Mouse (Mus musculus) thymus, postnatal 25 days (tissue): ENCODE data around the gene Cdk5r1.

Experiments
- DNase-seq: peaks from one replicate; pipeline ENCODE4 v3.0.0; 2022

Cdk5r1 gene

DNA sequence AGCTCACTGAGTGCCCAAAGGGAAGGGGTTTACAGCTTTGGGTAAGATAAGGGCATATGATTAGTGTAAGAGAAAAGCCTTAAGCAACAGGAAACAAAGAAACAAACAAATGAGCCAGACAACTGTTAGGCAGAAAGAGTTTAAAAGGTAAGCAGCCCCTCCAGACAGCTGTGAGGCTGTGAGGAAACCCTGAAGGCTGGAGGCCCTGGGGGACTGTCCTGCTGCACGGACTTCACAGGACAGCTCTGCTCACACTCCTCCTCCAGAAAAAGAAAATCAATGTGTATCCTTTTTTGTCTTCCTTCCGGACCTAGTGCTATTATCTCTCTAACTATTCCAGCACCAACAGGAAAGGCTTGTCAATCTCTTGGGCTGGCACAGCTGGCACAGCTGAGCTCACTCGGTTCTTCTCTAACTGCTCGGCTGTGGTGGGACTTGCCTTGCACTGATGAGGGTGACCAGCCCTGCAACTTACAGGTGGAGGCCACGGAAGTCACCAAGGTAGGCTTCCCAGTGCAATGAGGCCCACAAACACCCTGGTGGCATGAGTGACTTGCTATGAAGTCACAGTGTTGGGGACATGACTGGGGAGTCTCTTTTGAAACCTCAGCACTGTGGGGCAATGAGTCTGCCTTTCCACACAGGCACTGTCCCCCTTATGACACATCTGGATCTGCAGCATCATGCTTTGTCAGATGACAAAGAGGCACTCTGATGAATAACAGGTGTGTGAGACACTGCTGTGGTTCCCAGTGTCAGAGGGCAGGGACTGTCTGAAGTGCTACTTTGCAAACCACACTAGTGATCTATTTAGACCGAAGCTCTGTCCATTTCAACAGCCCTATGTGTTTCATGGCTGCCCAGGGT, 27.9 kb downstream of the Cdk5r1 start:
- DNase-seq = peak; percentile 53

- peak; percentile 30 for DNase-seq
Measured at GRCm38 (mm10) chr11:80505581-80505980, 28.8 kb downstream of the Cdk5r1 start.

- no peak for DNase-seq
Measured at GRCm38 (mm10) chr11:80506483-80506882, 29.7 kb downstream of the Cdk5r1 start.

GRCm38 (mm10) chr11:80507791-80508190, 31.0 kb downstream of the Cdk5r1 start:
- DNase-seq = no peak

GRCm38 (mm10) chr11:80508361-80509175, 31.7 kb downstream of the Cdk5r1 start:
- DNase-seq = peak; percentile 82

- DNase-seq = no peak
Measured at GRCm38 (mm10) chr11:80509176-80509506, 32.3 kb downstream of the Cdk5r1 start.

- DNase-seq = peak; percentile 48
Measured at GRCm38 (mm10) chr11:80510124-80510523, 33.3 kb downstream of the Cdk5r1 start.

DNA sequence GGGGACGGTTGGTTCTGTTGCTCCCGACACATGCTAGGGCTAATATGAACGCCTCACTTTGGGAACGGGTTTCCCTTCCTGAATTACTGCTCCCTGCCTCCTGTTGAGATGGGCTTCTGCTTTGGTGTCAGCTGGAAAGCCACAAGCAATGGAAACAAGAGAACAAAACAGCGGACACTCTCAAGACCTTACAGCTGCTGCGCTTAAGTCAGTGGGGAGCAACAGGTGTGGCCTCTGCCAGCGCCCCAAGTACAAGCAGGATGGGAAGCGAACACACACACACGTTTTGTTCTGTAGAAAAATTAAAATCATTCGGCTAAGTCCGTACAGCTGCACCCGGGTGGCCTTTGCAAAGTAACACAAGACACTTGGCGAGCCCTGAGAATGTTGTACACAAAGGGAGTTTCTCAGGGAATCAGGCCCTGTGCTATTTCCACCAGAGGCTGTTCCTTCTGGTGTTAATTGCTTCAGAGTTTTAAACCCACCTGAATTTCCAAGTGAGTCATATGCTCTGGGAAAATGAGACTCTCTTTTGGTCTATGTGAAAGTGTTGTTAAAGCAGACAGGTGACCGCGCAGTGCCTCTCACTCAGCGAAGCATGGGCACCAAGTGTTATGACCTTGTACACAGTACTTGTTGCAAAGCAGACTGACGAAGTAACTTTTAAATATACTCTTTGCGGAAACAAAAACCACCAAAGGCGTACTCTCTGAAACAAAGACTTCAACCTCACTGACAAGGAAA, 35.7 kb downstream of the Cdk5r1 start:
- DNase-seq = peak; percentile 66

GRCm38 (mm10) chr11:80513796-80514195, 37.0 kb downstream of the Cdk5r1 start:
- DNase-seq = peak; percentile 27

DNA sequence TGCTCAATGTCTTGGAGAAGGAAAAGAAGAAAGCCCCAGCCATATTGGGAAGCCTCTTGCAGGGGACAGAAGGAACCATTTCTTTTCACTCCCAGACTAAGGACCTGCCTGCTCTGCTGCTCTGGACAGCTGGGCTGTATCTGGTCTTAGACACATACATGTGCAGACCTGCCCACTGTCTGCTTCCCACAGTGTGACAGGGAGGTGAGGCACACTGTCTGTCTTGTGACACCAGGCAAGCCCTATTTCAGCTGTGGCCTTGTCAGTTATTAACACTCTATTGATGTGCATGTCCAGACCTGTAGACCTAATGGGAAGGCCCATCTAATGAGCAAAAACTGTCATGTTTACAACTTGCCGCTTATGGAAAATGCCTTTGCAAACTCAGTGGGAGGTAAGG, 38.5 kb downstream of the Cdk5r1 start:
- DNase-seq = no peak

GRCm38 (mm10) chr11:80515895-80516294, 39.1 kb downstream of the Cdk5r1 start:
- DNase-seq = no peak

DNA sequence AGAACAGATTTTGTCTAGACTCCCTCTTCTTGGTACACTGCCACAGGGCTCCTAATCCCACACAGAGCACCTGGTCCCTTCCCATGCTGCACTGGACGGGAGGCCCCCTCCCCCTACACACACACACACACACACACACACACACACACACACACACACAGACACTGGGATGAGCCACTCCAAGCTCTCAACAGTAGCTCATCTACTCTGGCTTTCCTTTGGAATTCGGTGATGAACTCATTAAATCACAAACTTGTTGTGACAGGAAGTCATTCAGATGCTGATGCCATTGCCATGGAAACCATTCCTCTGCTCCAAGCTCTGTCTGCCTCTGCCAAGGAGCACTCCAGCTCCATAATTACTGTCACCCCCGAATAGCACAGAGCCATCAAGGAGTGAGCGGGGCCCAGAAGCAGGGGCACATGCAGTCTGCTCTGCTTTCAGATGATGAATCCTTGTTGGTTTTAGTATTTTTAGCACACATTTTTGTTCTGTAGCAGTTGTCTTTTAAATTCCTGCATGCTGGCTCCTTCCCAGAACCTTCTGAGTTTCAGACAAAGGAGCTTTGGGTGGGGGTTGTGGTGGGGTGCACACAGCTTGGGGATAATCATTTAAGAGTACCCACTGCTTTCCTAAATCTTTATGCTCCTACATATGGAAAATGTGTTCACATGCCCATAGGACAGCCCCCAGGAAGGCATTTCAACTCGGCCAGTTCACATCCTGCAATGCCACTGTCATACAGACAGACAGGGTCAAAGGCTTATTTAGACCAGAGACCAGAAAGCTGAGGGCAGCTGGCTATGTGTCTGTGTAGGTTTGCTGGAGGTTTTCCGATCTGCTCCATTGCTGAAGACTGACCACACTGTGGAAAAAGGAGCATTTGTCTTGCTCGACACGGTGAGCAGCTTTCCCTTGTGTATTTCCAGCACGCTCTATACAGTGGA, 41.9 kb downstream of the Cdk5r1 start:
- DNase-seq = no peak

DNA sequence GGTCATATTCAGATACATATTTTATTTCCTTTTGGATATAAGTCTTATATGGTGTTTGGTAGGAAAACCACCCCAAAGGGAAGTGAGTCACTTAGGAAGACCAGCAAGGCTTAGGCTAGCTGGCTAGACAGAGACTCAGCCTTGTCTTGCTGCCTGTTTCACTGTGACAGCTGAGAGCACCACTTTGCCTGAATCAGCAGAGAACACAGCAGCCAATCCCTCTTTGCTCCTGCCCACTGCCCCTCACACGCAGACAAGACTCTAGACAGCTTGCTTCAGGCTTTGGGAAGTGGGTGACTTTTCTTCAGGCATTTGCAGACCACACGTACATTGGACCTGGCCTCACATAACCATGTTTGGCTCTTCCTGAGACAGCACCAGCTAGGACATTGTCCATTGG, 44.3 kb downstream of the Cdk5r1 start:
- DNase-seq = no peak

DNA sequence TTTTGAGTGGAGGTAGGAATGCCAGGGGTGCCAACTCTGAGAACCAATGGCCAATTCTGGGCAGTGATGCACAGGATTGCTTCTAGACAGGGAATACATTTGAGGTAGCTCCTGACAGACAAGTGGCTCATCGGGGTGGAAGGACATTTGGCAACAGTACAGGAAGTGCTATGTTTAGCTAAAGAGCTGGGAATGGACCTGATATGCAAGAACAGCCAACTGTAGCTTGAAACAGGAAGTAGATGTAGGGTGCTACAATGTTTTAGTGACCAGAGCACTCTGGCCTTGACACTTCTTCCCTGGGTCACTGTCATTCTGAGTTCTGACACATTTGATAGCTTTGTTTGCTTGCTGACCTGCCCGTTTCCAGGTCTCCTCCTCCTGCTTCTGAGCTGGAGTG, 46.0 kb downstream of the Cdk5r1 start:
- DNase-seq = no peak

DNA sequence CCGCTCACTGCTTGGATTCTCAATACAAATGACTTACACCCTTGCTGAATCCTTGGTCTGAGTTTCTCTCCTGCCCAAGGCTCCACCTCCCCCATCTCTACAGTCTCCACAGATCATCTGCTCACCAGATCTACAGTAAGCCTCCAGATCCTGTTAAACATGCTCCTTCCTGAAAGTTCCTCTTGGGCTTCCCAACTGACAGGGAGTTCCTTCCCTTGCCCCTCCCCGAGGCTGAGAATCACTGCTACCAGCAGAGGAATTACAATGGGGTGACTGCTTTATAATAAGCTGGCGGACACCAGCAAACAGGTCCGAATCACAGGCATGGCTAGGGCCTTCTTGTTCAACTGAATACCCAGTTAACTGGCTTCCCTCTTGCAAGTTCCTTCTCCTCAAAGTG, 46.6 kb downstream of the Cdk5r1 start:
- DNase-seq = no peak

GRCm38 (mm10) chr11:80524213-80524612, 47.4 kb downstream of the Cdk5r1 start:
- no peak for DNase-seq

DNA sequence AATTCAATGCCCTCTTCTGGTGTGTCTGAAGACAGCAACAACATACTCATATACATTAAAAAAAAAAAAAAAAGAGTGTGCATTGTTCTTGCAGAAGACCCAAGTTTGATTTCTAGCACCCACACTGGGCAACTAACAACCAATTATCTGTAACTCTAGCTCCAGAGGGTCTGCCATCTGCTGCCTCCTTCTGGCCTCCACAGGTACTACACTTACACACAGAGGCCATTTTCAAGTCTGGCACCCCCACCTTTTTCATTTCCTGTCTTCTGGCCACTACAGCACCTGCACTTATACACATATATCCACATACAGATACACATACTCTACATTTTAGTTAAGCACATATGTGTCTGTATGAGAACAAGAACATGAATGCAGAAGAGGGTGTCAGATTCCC, 50.9 kb downstream of the Cdk5r1 start:
- DNase-seq = peak; percentile 58

DNA sequence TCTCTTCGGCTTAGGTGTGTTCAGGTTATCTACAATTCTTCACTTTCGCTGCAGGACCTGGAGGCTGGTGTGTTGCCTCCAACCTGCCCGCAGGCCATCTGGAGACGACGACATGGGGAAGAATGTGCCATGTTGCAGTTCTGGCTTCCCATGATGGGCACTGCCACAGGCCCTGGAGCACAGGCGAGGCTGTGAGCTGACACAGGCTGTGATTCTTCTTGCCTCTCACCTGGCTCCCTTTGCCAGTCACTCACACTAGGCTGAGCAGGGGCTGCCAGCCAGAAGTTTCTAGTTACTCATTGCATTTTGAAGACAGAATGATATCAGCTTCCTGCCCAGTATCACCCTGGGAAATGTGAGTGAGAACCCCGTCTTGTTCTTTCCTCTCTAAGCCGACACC, 52.3 kb downstream of the Cdk5r1 start:
- DNase-seq = no peak
